Comparison of ENCODE assay signal across 30 mouse cellular contexts in the genomic region with DNA sequence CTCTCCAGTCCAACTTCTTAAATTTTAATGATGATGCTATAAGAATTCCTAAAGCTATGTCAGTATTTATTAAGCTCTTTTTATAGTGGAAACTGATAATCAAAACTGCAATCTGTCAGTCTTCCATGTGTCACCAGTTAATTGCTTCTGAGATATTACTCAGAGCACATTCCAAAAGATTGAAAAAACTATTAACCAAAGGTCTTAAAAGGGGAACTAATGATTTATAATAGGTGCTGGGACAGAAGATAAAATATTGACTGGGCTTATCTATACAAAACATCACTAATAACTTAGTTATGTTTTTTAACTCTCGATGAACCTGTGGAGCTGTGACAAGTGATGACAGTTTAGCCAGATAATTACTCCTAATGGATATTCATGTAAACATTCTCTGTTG. TPM values are rescaled to one million over a fixed set of nuclear protein-coding genes. Genes with fewer than 3 reads are reported as not detected.
"Had no signal": no experiment of that assay in that cellular context is flagged by ENCODE, and none has a peak within 500 bp of the region (broad histone marks: within the 10 kb centered on the region; RNA-seq: fewer than 3 reads in every experiment).

No protein-coding gene starts in this region.

- H3K9me3 ChIP-seq: limb, embryonic 10.5 days; limb, embryonic 12.5 days; limb, embryonic 13.5 days; limb, embryonic 15.5 days; liver, embryonic 12.5 days; liver, embryonic 13.5 days; liver, embryonic 15.5 days; lung, embryonic 15.5 days; megakaryocyte, embryonic 14.5 days; midbrain, embryonic 10.5 days; midbrain, embryonic 12.5 days; midbrain, embryonic 13.5 days; midbrain, embryonic 15.5 days; neural tube, embryonic 12.5 days had no signal

- H3K27ac ChIP-seq: limb, embryonic 10.5 days; limb, embryonic 12.5 days; limb, embryonic 13.5 days; limb, embryonic 15.5 days; lung, embryonic 15.5 days; macrophage; midbrain, embryonic 10.5 days; midbrain, embryonic 12.5 days; midbrain, embryonic 13.5 days; midbrain, embryonic 15.5 days; neural tube, embryonic 12.5 days had no signal

- H3K27me3 ChIP-seq: limb, embryonic 12.5 days; limb, embryonic 13.5 days; limb, embryonic 15.5 days; liver, embryonic 12.5 days; liver, embryonic 13.5 days; liver, embryonic 15.5 days; lung, embryonic 15.5 days; megakaryocyte, embryonic 14.5 days; midbrain, embryonic 12.5 days; midbrain, embryonic 13.5 days; midbrain, embryonic 15.5 days; neural tube, embryonic 12.5 days had no signal

- H3K36me3 ChIP-seq: limb, embryonic 10.5 days; limb, embryonic 12.5 days; limb, embryonic 13.5 days; limb, embryonic 15.5 days; lung, embryonic 15.5 days; midbrain, embryonic 10.5 days; midbrain, embryonic 12.5 days; midbrain, embryonic 13.5 days; midbrain, embryonic 15.5 days; neural tube, embryonic 12.5 days had no signal

- H3K4me3 ChIP-seq: limb, embryonic 10.5 days; limb, embryonic 12.5 days; limb, embryonic 13.5 days; limb, embryonic 15.5 days; liver, embryonic 12.5 days; liver, embryonic 13.5 days; liver, embryonic 15.5 days; lung, embryonic 15.5 days; megakaryocyte, embryonic 14.5 days; midbrain, embryonic 10.5 days; midbrain, embryonic 12.5 days; midbrain, embryonic 13.5 days; midbrain, embryonic 15.5 days; myocyte; neural tube, embryonic 12.5 days had no signal

- DNase-seq: liver; liver, embryonic 13.5 days; liver, postnatal 0 days; lung, adult 18-20 months; lung, adult 2 months; lung, embryonic 14.5 days; lung, postnatal 10 days; lung, postnatal 14 days; lung, postnatal 36 days; lung, postnatal 4 days; midbrain, embryonic 14.5 days had no signal

- ATAC-seq: liver, embryonic 12.5 days; liver, postnatal 0 days; lung, postnatal 0 days; midbrain, embryonic 13.5 days; midbrain, embryonic 15.5 days; midbrain, embryonic 16.5 days had no signal

- H3K9ac ChIP-seq: limb, embryonic 12.5 days; limb, embryonic 15.5 days; liver, embryonic 15.5 days; liver, postnatal 0 days; lung, embryonic 14.5 days; lung, embryonic 15.5 days; midbrain, embryonic 12.5 days; midbrain, embryonic 13.5 days; midbrain, embryonic 15.5 days; neural tube, embryonic 12.5 days had no signal

RNA-seq across cellular contexts. Expression of a gene that starts 5.3 kb away (rescaled TPM):
- polyA plus RNA-seq: macrophage; midbrain, embryonic 14.5 days; midbrain, embryonic 16.5 days had no signal

RNA-seq across cellular contexts. Expression of a gene that starts 8.6 kb away (rescaled TPM):
- polyA plus RNA-seq: liver, adult 2 months; macrophage had no signal

RNA-seq across cellular contexts. Expression of a gene that starts 8.9 kb away (rescaled TPM):
- polyA plus RNA-seq: liver, adult 2 months; macrophage; midbrain, postnatal 0 days had no signal

RNA-seq across cellular contexts. Expression of a gene that starts 10.1 kb away (rescaled TPM):
- polyA plus RNA-seq: lung, postnatal 0 days; macrophage; midbrain, postnatal 0 days had no signal

RNA-seq across cellular contexts. Expression of a gene that starts 23.2 kb away (rescaled TPM):
- polyA plus RNA-seq: liver, adult 2 months; macrophage had no signal
